Mouse (Mus musculus) skeletal muscle tissue, adult 2 months (tissue): ENCODE data around the gene Mzt1.

Source experiments
- DNase-seq: peaks from one replicate; pipeline ENCODE4 v3.0.0-alpha.2; 2012; ENCODE audit warnings: low read depth, low spot score

Gene Mzt1

GRCm38 (mm10) chr14:99018691-99019090 is 27.2 kb downstream of the Mzt1 start:
- no peak for DNase-seq

- DNase-seq: no peak
Measured at GRCm38 (mm10) chr14:99010920-99011313, 35.0 kb downstream of the Mzt1 start.

GRCm38 (mm10) chr14:99010224-99010919 is 35.6 kb downstream of the Mzt1 start:
- DNase-seq: no peak

DNA sequence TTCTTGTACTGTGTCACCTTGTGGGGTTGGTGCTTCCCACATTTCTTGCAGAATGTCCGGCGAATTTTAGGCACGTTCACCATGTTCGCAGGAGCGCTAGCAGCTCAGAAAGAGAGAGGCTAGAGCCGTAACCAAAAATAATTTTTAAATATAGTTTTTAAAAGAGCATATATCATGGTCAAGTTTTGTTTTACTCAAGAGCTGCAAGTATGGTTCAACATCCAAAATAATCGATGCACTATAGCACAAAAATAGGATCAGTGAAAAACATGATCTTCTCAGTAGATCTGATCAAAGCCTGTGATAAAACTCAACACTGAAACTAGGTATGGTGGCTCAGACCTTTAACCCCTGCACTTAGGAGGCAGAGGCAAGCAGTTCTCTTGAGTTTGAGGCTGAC is 51.7 kb downstream of the Mzt1 start, which contains the start of gene Rpl36a-ps1:
Rpl36a-ps1 (minus strand) TSS at position 101 of the 400 bp plus-strand sequence.
- DNase-seq: no peak

GRCm38 (mm10) chr14:98992482-98992881 is 53.5 kb downstream of the Mzt1 start:
- no peak for DNase-seq

- no peak for DNase-seq
Measured at GRCm38 (mm10) chr14:98990636-98991035, 55.3 kb downstream of the Mzt1 start.

- no peak for DNase-seq
Measured at GRCm38 (mm10) chr14:98989818-98990217, 56.1 kb downstream of the Mzt1 start.
